Mouse (Mus musculus) megakaryocyte, adult 5-6 weeks (primary cell): ENCODE results near the gene Tle6. TPM values are rescaled to one million over a fixed set of nuclear protein-coding genes. Genes with fewer than 3 reads are reported as not detected.

ENCODE experiments used
- ATAC-seq: 2 replicates; pipeline ENCODE4 v1.8.0; 2016; ENCODE audit warnings: mild to moderate bottlenecking, inconsistent platforms; ENCODE audit not compliant: poor library complexity, severe bottlenecking
- total RNA-seq, 2 experiments: library from RNA; stranded (forward) in 1 of 2; stranded (reverse) in 1 of 2; fragments of 153-499, 151-499 nt in 1 of 2; fragments of 221-1000, 200-1000 nt in 1 of 2; gene quantifications; 2 replicates each; pipeline versions ENCODE4 v1.2.3 to v1.2.4; 2015 to 2017

Gene Tle6
- total RNA-seq, 2 experiments from 2014 or later: 1.9 to 11.4 TPM

DNA sequence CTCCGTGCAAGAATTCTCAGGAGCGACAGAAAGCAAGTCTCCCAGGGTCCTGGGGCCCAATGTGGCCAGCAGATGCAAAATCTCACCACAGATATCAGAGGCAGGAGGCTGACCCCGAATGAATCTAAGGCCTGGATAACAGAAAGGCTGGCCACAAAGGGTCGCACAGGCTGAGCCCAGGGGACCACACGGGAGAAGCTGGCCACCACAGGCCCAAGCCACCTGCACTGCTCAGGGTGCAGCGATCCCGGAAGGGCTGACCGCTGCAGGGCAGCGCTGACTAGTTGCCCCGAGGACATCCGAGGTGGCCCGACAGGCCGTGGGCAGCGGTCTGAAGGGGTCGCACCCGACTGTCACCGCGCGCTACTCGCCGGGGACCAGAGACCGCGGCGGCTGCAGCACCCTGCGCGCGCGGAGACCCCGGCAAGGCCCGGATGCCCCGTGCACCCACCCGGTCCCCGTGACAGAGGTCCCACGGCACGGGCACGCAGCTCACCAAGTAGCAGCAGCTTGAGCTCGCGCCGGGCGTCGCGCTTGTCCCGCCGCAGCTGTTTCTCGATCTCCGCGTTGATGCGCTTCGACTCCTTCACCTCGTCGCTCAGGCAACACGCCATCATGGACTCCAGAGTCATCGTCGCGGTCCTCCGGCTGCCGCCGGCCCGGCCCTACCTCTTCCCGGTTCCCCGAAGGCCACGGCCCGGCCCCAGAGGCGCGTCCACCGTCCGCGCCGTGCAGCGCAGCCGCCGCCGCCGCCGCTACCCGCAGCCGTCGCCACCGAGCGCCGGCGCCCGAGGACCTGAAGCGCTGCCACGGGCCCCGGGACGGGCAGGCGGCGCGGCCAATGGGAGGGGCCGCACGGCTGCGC is 56.3 kb downstream of the Tle6 start:
- ATAC-seq: no peak; the same call in 1 of the 2 replicates

DNA sequence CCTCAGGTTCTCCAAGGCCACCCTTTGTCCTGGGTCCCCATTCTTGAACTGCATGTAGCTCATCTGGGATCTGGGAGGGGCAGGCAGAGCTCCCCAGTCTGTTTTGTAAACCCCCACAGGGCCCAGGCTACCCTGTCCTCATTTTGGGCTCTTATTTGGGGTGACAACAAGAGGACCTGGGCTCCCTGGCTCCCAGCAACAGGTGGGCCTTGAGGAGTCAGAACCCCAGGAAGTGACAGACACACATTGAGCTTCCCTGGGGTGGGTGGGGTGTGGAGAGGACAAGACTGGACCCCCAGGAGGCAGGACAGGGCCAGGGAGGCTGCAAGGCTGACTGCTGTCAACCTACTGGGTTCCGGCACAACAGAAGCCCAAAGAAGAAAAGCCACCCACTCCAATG is 57.2 kb downstream of the Tle6 start:
- ATAC-seq: no peak

DNA sequence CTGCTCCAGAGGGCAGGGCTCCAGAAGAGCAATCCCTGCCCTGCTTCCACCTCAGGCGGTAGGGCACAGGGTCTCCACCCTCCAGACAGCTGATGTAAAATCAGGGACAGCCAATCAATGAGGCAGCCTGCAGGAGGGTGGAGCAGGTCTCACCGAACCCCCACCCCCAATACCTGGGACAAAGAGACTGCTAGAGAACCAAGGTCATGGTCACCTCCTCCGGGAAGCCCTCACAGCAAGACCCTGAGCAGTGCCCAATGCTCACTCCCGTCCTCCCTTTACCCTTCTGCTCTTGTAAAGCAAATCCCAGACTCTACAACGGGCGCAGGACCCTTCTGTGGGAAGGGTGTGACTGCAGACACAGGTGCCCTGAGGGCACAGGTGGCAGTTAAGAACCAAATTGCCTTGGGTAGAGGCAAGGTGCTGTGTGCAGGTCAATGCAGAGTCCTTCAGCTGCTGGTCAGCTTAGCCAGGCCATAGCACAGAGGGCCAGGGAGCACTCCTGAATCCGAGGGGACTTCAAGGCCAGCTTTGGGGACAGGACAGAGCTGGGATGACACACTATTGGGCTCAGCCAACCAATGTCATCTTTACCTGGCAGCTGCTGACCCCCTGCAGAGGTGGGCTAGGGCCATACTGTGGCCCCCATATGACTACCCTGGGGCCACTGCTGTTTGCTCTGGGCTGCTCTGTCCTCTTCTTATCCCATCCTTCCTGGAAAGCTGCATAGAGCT is 58.0 kb downstream of the Tle6 start:
- ATAC-seq: no peak

DNA sequence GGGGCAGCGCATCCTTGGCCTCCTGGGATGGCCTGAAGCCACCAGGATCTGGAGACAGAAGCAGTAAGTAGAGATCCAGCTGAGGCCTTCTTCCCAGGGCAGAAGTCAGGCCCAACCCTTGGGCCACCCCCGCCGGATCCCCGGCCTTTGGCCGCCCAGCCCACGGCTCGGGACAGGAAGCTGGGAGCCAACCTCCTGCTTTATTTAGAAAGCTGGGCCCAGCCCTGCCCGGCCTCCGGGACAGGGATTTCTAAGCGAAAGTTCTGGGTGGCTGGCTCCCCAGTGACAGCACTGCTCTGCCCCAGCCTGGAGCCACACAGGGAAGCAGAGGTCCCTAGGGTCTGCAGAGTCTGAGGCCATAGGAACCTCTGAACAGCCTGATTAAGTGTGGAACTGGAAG is 59.1 kb downstream of the Tle6 start:
- ATAC-seq: no peak

DNA sequence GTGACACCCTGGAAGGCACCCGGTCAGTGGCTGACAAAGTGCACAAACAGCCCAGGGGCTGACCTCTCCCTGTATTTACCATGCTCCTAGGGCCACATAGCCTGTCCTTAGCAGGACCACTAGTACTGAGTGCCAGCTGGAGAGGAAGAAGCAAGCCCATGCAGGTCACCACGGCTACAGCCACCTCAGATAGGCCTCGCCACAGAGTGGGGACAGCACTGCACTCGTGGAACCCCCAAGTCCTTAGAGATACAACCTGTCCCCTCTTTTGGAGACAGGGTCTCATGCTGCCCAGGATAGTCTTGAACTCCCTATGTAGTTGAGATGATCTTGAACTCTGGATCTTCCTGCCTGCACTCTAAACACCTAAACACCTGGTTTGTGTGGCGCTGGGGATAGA is 59.5 kb downstream of the Tle6 start:
- no peak for ATAC-seq

Other genes starting within 250 kb of the Tle6 start
- 4.1 and 4.6 TPM in 2 replicates for gene Mfsd12, start 243.6 kb downstream of the Tle6 start, total RNA-seq (2015)
- 7.4 TPM in 2 replicates for gene Mfsd12, start 243.6 kb downstream of the Tle6 start, total RNA-seq (2017)
- 0.49 and 1.3 TPM in 2 replicates for gene 4930404N11Rik, start 235.3 kb downstream of the Tle6 start, total RNA-seq (2015)
- gene 4930404N11Rik, start 235.3 kb downstream of the Tle6 start, total RNA-seq (2017): 0.37 and 0.49 TPM in 2 replicates
- gene Fzr1, start 222.6 kb downstream of the Tle6 start, total RNA-seq (2015): 22.7 and 23.8 TPM in 2 replicates
- gene Fzr1, start 222.6 kb downstream of the Tle6 start, total RNA-seq (2017): 20.9 and 24.0 TPM in 2 replicates
- gene Dohh, start 216.6 kb downstream of the Tle6 start, total RNA-seq (2015): 5.4 and 5.7 TPM in 2 replicates
- 21.9 and 42.4 TPM in 2 replicates for gene Dohh, start 216.6 kb downstream of the Tle6 start, total RNA-seq (2017)
- 0.83 and 2.9 TPM in 2 replicates for gene Gm48551, start 216.6 kb downstream of the Tle6 start, total RNA-seq (2015)
- 0.33 TPM in 1 of 2 replicates, not detected in the other for gene Gm48551, start 216.6 kb downstream of the Tle6 start, total RNA-seq (2017)
- gene Gm48552, start 212.1 kb downstream of the Tle6 start, total RNA-seq (2015): not detected in 2 replicates
- gene Gm48552, start 212.1 kb downstream of the Tle6 start, total RNA-seq (2017): 0.26 and 1.4 TPM in 2 replicates
- 30.6 and 34.0 TPM in 2 replicates for gene Smim24, start 208.0 kb downstream of the Tle6 start, total RNA-seq (2015)
- 6.5 and 11.5 TPM in 2 replicates for gene Smim24, start 208.0 kb downstream of the Tle6 start, total RNA-seq (2017)
- gene Nfic, start 145.4 kb downstream of the Tle6 start, total RNA-seq (2015): 51.4 and 54.5 TPM in 2 replicates
- 6.2 and 8.6 TPM in 2 replicates for gene Nfic, start 145.4 kb downstream of the Tle6 start, total RNA-seq (2017)
- not detected in 2 replicates for gene Celf5, start 118.4 kb downstream of the Tle6 start, total RNA-seq (2015)
- gene Celf5, start 118.4 kb downstream of the Tle6 start, total RNA-seq (2017): 0.24 TPM in 1 of 2 replicates, not detected in the other
- 55.8 and 62.8 TPM in 2 replicates for gene Ncln, start 104.7 kb downstream of the Tle6 start, total RNA-seq (2015)
- gene Ncln, start 104.7 kb downstream of the Tle6 start, total RNA-seq (2017): 72.4 and 76.3 TPM in 2 replicates
- 22.8 and 23.9 TPM in 2 replicates for gene S1pr4, start 100.9 kb downstream of the Tle6 start, total RNA-seq (2015)
- gene S1pr4, start 100.9 kb downstream of the Tle6 start, total RNA-seq (2017): 28.1 and 29.3 TPM in 2 replicates
- gene Gna15, start 76.8 kb downstream of the Tle6 start, total RNA-seq (2015): 34.3 and 35.9 TPM in 2 replicates
- gene Gna15, start 76.8 kb downstream of the Tle6 start, total RNA-seq (2017): 31.5 and 42.4 TPM in 2 replicates
- gene Gna11, start 55.9 kb downstream of the Tle6 start, total RNA-seq (2015): 4.9 and 7.8 TPM in 2 replicates
- 7.1 and 8.1 TPM in 2 replicates for gene Gna11, start 55.9 kb downstream of the Tle6 start, total RNA-seq (2017)
- 345 and 384 TPM in 2 replicates for gene Aes, start 41.6 kb downstream of the Tle6 start, total RNA-seq (2015)
- gene Aes, start 41.6 kb downstream of the Tle6 start, total RNA-seq (2017): 238 and 282 TPM in 2 replicates
- gene Tle2, start 26.5 kb downstream of the Tle6 start, total RNA-seq (2015): 1.1 and 3.3 TPM in 2 replicates
- 0.51 and 1.8 TPM in 2 replicates for gene Tle2, start 26.5 kb downstream of the Tle6 start, total RNA-seq (2017)
- 1.7 and 2.0 TPM in 2 replicates for gene BC025920, start 5.2 kb upstream of the Tle6 start, total RNA-seq (2015)
- gene BC025920, start 5.2 kb upstream of the Tle6 start, total RNA-seq (2017): 2.3 and 2.4 TPM in 2 replicates
- gene Sirt6, start 26.7 kb upstream of the Tle6 start, total RNA-seq (2015): 6.3 and 8.0 TPM in 2 replicates
- 2.5 and 6.4 TPM in 2 replicates for gene Sirt6, start 26.7 kb upstream of the Tle6 start, total RNA-seq (2017)
- gene Ankrd24, start 27.5 kb upstream of the Tle6 start, total RNA-seq (2015): 1.0 and 1.1 TPM in 2 replicates
- gene Ankrd24, start 27.5 kb upstream of the Tle6 start, total RNA-seq (2017): 1.7 and 1.8 TPM in 2 replicates
- gene Gm10778, start 48.0 kb upstream of the Tle6 start, total RNA-seq (2015): 3.0 and 5.4 TPM in 2 replicates
- 3.4 and 4.9 TPM in 2 replicates for gene Gm10778, start 48.0 kb upstream of the Tle6 start, total RNA-seq (2017)
- gene Zfp433, start 103.8 kb upstream of the Tle6 start, total RNA-seq (2015): 16.6 and 23.7 TPM in 2 replicates
- gene Zfp433, start 103.8 kb upstream of the Tle6 start, total RNA-seq (2017): 7.9 and 13.9 TPM in 2 replicates
- gene Gm3055, start 170.1 kb upstream of the Tle6 start, total RNA-seq (2015): 1.3 and 4.1 TPM in 2 replicates
- gene Gm3055, start 170.1 kb upstream of the Tle6 start, total RNA-seq (2017): 0.89 and 2.3 TPM in 2 replicates
- 1.2 and 2.6 TPM in 2 replicates for gene Gm4767, start 211.1 kb upstream of the Tle6 start, total RNA-seq (2015)
- not detected in 2 replicates for gene Gm4767, start 211.1 kb upstream of the Tle6 start, total RNA-seq (2017)